Mouse (Mus musculus): ENCODE data around the gene Gm10024. TPM values are rescaled to one million over a fixed set of nuclear protein-coding genes. Genes with fewer than 3 reads are reported as not detected.
"Not testable (repeated sequence)": the region's sequence is repeated elsewhere in the genome, so short reads cannot be mapped to it uniquely, and the experiment has no call there.

The Gm10024 gene
- polyA plus RNA-seq, 1 experiment from 2014 or later = not detected

GRCm38 (mm10) chr10:77690356-77690807 lies 20.9 kb upstream of the Gm10024 start, which contains the start of gene Gm19402:
TSS of gene Gm19402 (minus strand) at chr10:77690757.
- WGBS = 63% methylated on average over 3 of the region's 3 CpGs
- H3K4me2 ChIP-seq; H3K4me3 ChIP-seq; H3K36me3 ChIP-seq (replicated peaks); H3K9ac ChIP-seq; H3K9me3 ChIP-seq; ATAC-seq (replicated peaks); H3K27me3 ChIP-seq (replicated peaks); H3K27ac ChIP-seq; H3K4me1 ChIP-seq: not testable (repeated sequence)

- H3K9me3 ChIP-seq = no peaks in the 10 kb centered on the region
- no peak within 1 kb of the TSS for H3K4me3 ChIP-seq
- H3K36me3 ChIP-seq (replicated peaks) = no peaks in the 10 kb centered on the region
- ATAC-seq (replicated peaks) = no peak
- H3K9ac ChIP-seq = no peak within 1 kb of the TSS
- H3K27me3 ChIP-seq (replicated peaks) = no peaks in the 10 kb centered on the region
- H3K27ac ChIP-seq = no peak within 1 kb of the TSS
- no peak within 1 kb of the TSS for H3K4me2 ChIP-seq
- H3K4me1 ChIP-seq = no peaks in the 10 kb centered on the region
- WGBS = 51% methylated on average over 4 of the region's 4 CpGs
Observed at GRCm38 (mm10) chr10:77697133-77697532, 14.1 kb upstream of the Gm10024 start, which contains the start of gene Gm9508. TSS of gene Gm9508 (minus strand) at chr10:77697233.

- no peaks in the 10 kb centered on the region for H3K36me3 ChIP-seq (replicated peaks)
- no peak within 1 kb of the TSS for H3K27ac ChIP-seq
- H3K4me1 ChIP-seq = no peaks in the 10 kb centered on the region
- H3K4me3 ChIP-seq = no peak within 1 kb of the TSS
- no peak within 1 kb of the TSS for H3K9ac ChIP-seq
- H3K27me3 ChIP-seq (replicated peaks) = no peaks in the 10 kb centered on the region
- no peaks in the 10 kb centered on the region for H3K9me3 ChIP-seq
- no peak within 1 kb of the TSS for H3K4me2 ChIP-seq
- WGBS = 92% methylated on average over 1 of the region's 1 CpGs
- no peak for ATAC-seq (replicated peaks)
Observed at GRCm38 (mm10) chr10:77706326-77706725, 4.9 kb upstream of the Gm10024 start, which contains the start of gene Gm10272. TSS of gene Gm10272 (plus strand) at chr10:77706626.

- no peaks in the 10 kb centered on the region for H3K9me3 ChIP-seq
- no peaks in the 10 kb centered on the region for H3K36me3 ChIP-seq (replicated peaks)
- H3K4me3 ChIP-seq = no peak overlapping the region
- H3K27me3 ChIP-seq (replicated peaks) = no peaks in the 10 kb centered on the region
- no peak for ATAC-seq (replicated peaks)
- WGBS = 78% methylated on average over 3 of the region's 3 CpGs
- no peak overlapping the region for H3K9ac ChIP-seq
- H3K4me2 ChIP-seq = no peak overlapping the region
- no peaks in the 10 kb centered on the region for H3K4me1 ChIP-seq
- H3K27ac ChIP-seq = no peak overlapping the region
Observed at GRCm38 (mm10) chr10:77709831-77710230, 1.4 kb upstream of the Gm10024 start.

- 72% methylated on average over 4 of the region's 4 CpGs for WGBS
- Histone ChIP-seq H3K9me3 (no peaks in the 10 kb centered on the region), H3K9ac (no peak overlapping the region), H3K27me3 (replicated peaks) (no peaks in the 10 kb centered on the region), H3K27ac (no peak overlapping the region), H3K4me1 (no peaks in the 10 kb centered on the region), H3K4me3 (no peak overlapping the region), H3K4me2 (no peak overlapping the region), H3K36me3 (replicated peaks) (no peaks in the 10 kb centered on the region)
- ATAC-seq (replicated peaks) = no peak
Observed at GRCm38 (mm10) chr10:77713734-77714133, 2.5 kb downstream of the Gm10024 start.

- no peak within 1 kb of the TSS for H3K4me3 ChIP-seq
- H3K27ac ChIP-seq = no peak within 1 kb of the TSS
- no peaks in the 10 kb centered on the region for H3K36me3 ChIP-seq (replicated peaks)
- no peak for ATAC-seq (replicated peaks)
- H3K9me3 ChIP-seq = no peaks in the 10 kb centered on the region
- H3K9ac ChIP-seq = no peak within 1 kb of the TSS
- H3K27me3 ChIP-seq (replicated peaks) = no peaks in the 10 kb centered on the region
- no peak within 1 kb of the TSS for H3K4me2 ChIP-seq
- 79% methylated on average over 1 of the region's 1 CpGs for WGBS
- no peaks in the 10 kb centered on the region for H3K4me1 ChIP-seq
Observed at GRCm38 (mm10) chr10:77715507-77715906, 4.2 kb downstream of the Gm10024 start, which contains the start of gene Gm10142. TSS of gene Gm10142 (plus strand) at chr10:77715807.

GRCm38 (mm10) chr10:77720299-77720698 lies 9.0 kb downstream of the Gm10024 start, which contains the start of gene Krtap12-1:
TSS of gene Krtap12-1 (plus strand) at chr10:77720599.
- H3K9ac ChIP-seq; H3K4me3 ChIP-seq; H3K36me3 ChIP-seq (replicated peaks); H3K27me3 ChIP-seq (replicated peaks); H3K4me1 ChIP-seq; H3K9me3 ChIP-seq; ATAC-seq (replicated peaks); H3K27ac ChIP-seq; H3K4me2 ChIP-seq: not testable (repeated sequence)
- WGBS = 81% methylated on average over 1 of the region's 1 CpGs

GRCm38 (mm10) chr10:77724855-77725254 lies 13.6 kb downstream of the Gm10024 start:
- Histone ChIP-seq H3K4me3 (no peak overlapping the region), H3K4me1 (no peaks in the 10 kb centered on the region), H3K27me3 (replicated peaks) (no peaks in the 10 kb centered on the region), H3K9ac (no peak overlapping the region), H3K27ac (no peak overlapping the region), H3K9me3 (no peaks in the 10 kb centered on the region), H3K4me2 (no peak overlapping the region), H3K36me3 (replicated peaks) (no peaks in the 10 kb centered on the region)
- no peak for ATAC-seq (replicated peaks)
- WGBS = 81% methylated on average over 8 of the region's 8 CpGs

- no peaks in the 10 kb centered on the region for H3K9me3 ChIP-seq
Observed at GRCm38 (mm10) chr10:77726186-77726585, 14.9 kb downstream of the Gm10024 start, which contains the start of gene Gm10100. TSS of gene Gm10100 (plus strand) at chr10:77726486.

GRCm38 (mm10) chr10:77728280-77728679 lies 17.0 kb downstream of the Gm10024 start:
- H3K4me1 ChIP-seq = no peaks in the 10 kb centered on the region
- H3K4me2 ChIP-seq = no peak overlapping the region
- no peak overlapping the region for H3K9ac ChIP-seq
- ATAC-seq (replicated peaks) = no peak
- H3K27me3 ChIP-seq (replicated peaks) = no peaks in the 10 kb centered on the region
- H3K9me3 ChIP-seq = no peaks in the 10 kb centered on the region
- H3K36me3 ChIP-seq (replicated peaks) = no peaks in the 10 kb centered on the region
- 74% methylated on average over 4 of the region's 4 CpGs for WGBS
- H3K27ac ChIP-seq = no peak overlapping the region
- H3K4me3 ChIP-seq = no peak overlapping the region

More at GRCm38 (mm10) chr10:77726186-77726585, 14.9 kb downstream of the Gm10024 start, which contains the start of gene Gm10100:
- Histone ChIP-seq H3K27ac (no peak within 1 kb of the TSS), H3K4me2 (no peak within 1 kb of the TSS), H3K27me3 (replicated peaks) (no peaks in the 10 kb centered on the region), H3K9ac (no peak within 1 kb of the TSS), H3K4me3 (no peak within 1 kb of the TSS), H3K4me1 (no peaks in the 10 kb centered on the region), H3K36me3 (replicated peaks) (no peaks in the 10 kb centered on the region)
- ATAC-seq (replicated peaks) = no peak
- WGBS = 44% methylated on average over 3 of the region's 3 CpGs

- Histone ChIP-seq H3K4me3 (no peak overlapping the region), H3K36me3 (replicated peaks) (no peaks in the 10 kb centered on the region), H3K4me1 (no peaks in the 10 kb centered on the region), H3K9ac (no peak overlapping the region), H3K9me3 (no peaks in the 10 kb centered on the region), H3K27me3 (replicated peaks) (no peaks in the 10 kb centered on the region), H3K4me2 (no peak overlapping the region), H3K27ac (no peak overlapping the region)
- no peak for ATAC-seq (replicated peaks)
- WGBS = 55% methylated on average over 4 of the region's 4 CpGs
Observed at GRCm38 (mm10) chr10:77729241-77729640, 18.0 kb downstream of the Gm10024 start.

GRCm38 (mm10) chr10:77735928-77736327 lies 24.7 kb downstream of the Gm10024 start:
- no peak overlapping the region for H3K27ac ChIP-seq
- no peak overlapping the region for H3K4me2 ChIP-seq
- WGBS = 96% methylated on average over 1 of the region's 1 CpGs
- H3K9me3 ChIP-seq = no peaks in the 10 kb centered on the region
- no peaks in the 10 kb centered on the region for H3K36me3 ChIP-seq (replicated peaks)
- H3K4me3 ChIP-seq = no peak overlapping the region
- H3K9ac ChIP-seq = no peak overlapping the region
- ATAC-seq (replicated peaks) = no peak
- no peaks in the 10 kb centered on the region for H3K27me3 ChIP-seq (replicated peaks)
- no peaks in the 10 kb centered on the region for H3K4me1 ChIP-seq

GRCm38 (mm10) chr10:77738929-77739328 lies 27.7 kb downstream of the Gm10024 start:
- Histone ChIP-seq H3K9me3 (no peaks in the 10 kb centered on the region), H3K27me3 (replicated peaks) (no peaks in the 10 kb centered on the region), H3K36me3 (replicated peaks) (no peaks in the 10 kb centered on the region), H3K9ac (no peak overlapping the region), H3K4me2 (no peak overlapping the region), H3K4me3 (no peak overlapping the region), H3K4me1 (no peaks in the 10 kb centered on the region), H3K27ac (no peak overlapping the region)
- ATAC-seq (replicated peaks) = no peak
- 91% methylated on average over 4 of the region's 4 CpGs for WGBS
